Mouse (Mus musculus) small intestine, adult 2 months (tissue): ENCODE results near the gene Adamts12. TPM values are rescaled to one million over a fixed set of nuclear protein-coding genes. Genes with fewer than 3 reads are reported as not detected.

Source experiments
- H3K27ac ChIP-seq: fragments of 200-500 bp; 2 replicates; pipeline ENCODE4 v1.5.1; 2012; ENCODE audit warnings: low read depth, low read length, control low read depth, inconsistent platforms; ENCODE audit not compliant: insufficient read depth
- H3K27me3 ChIP-seq: fragments of 200-500 bp; 2 replicates; pipeline ENCODE4 v1.6.1; 2012; ENCODE audit warnings: mild to moderate bottlenecking, moderate library complexity, low read length, inconsistent platforms; ENCODE audit not compliant: control insufficient read depth, insufficient read depth
- H3K36me3 ChIP-seq: fragments of 200-500 bp; 2 replicates; pipeline ENCODE4 v1.6.1; 2012; ENCODE audit warnings: mild to moderate bottlenecking, low read length, control low read depth, inconsistent platforms; ENCODE audit not compliant: control insufficient read depth, insufficient read depth
- H3K4me1 ChIP-seq: fragments of 200-500 bp; 2 replicates; pipeline ENCODE4 v1.6.1; 2012; ENCODE audit warnings: low read length, inconsistent platforms, mixed read lengths; ENCODE audit not compliant: control insufficient read depth, insufficient read depth, insufficient read length
- H3K4me3 ChIP-seq: fragments of 200-500 bp; 2 replicates; pipeline ENCODE4 v1.5.1; 2012; ENCODE audit warnings: low read depth, mild to moderate bottlenecking, control low read depth, inconsistent platforms, low read length, moderate library complexity
- CTCF ChIP-seq: fragments of 200-500 bp; IDR thresholded peaks from 2 replicates; pipeline ENCODE4 v1.5.1; 2012; ENCODE audit warnings: low read depth, mild to moderate bottlenecking, control low read depth, inconsistent platforms, low read length, moderate library complexity, mixed read lengths; ENCODE audit not compliant: insufficient replicate concordance, insufficient read length; ENCODE audit errors: extremely low read depth
- POLR2A ChIP-seq: fragments of 200-500 bp; IDR thresholded peaks from 2 replicates; pipeline ENCODE4 v1.6.1; 2012; ENCODE audit warnings: low read depth, mild to moderate bottlenecking, control low read depth, inconsistent platforms, low read length, moderate library complexity
- WGBS: fragments of 180-500 bp; shearing (Covaris S2); methylation state at CpG from one replicate; pipeline ENCODE4 v1.1.7; 2018; 5-methylcytosine and 5-hydroxymethylcytosine counted together
- polyA plus RNA-seq: library from polyadenylated mRNA; depleted of rRNA; stranded (reverse); fragments of >200 nt; gene quantifications from 2 replicates; pipeline ENCODE4 v1.2.3, GENCODE M21; 2012

The Adamts12 gene
- polyA plus RNA-seq, 1 experiment = 0.28 TPM

- Histone ChIP-seq H3K4me1 (no peaks in the 10 kb centered on the region), H3K27me3 (no peaks in the 10 kb centered on the region), H3K36me3 (no peaks in the 10 kb centered on the region), H3K27ac (no peak overlapping the region), H3K4me3 (no peak overlapping the region)
- 71% methylated on average over 2 of the region's 2 CpGs for WGBS
- TF ChIP-seq CTCF (no peak), POLR2A (no peak)
These were observed 176.7 kb downstream of the Adamts12 start for GRCm38 (mm10) chr15:11241288-11241687.

- no peak overlapping the region for H3K4me3 ChIP-seq
- H3K27me3 ChIP-seq = no peaks in the 10 kb centered on the region
- TF ChIP-seq POLR2A = no peak
- TF ChIP-seq CTCF = no peak
- 71% methylated on average over 1 of the region's 1 CpGs for WGBS
- no peaks in the 10 kb centered on the region for H3K36me3 ChIP-seq
- H3K4me1 ChIP-seq = no peaks in the 10 kb centered on the region
- no peak overlapping the region for H3K27ac ChIP-seq
These were observed 181.8 kb downstream of the Adamts12 start for GRCm38 (mm10) chr15:11246402-11246801.

- H3K4me1 ChIP-seq = peaks cover 5% of the 10 kb centered on the region; the same call in 1 of the 2 replicates
- H3K36me3 ChIP-seq = no peaks in the 10 kb centered on the region
- no peaks in the 10 kb centered on the region for H3K27me3 ChIP-seq
- WGBS = 33% methylated on average over 6 of the region's 6 CpGs
- TF ChIP-seq POLR2A (no peak), CTCF (no peak)
- no peak overlapping the region for H3K4me3 ChIP-seq
- no peak overlapping the region for H3K27ac ChIP-seq
These were observed 214.9 kb downstream of the Adamts12 start for GRCm38 (mm10) chr15:11279273-11280080.

- H3K4me1 ChIP-seq = peaks cover 5% of the 10 kb centered on the region; the same call in 1 of the 2 replicates
- WGBS = 58% methylated on average over 6 of the region's 6 CpGs
- H3K4me3 ChIP-seq = no peak overlapping the region
- no peaks in the 10 kb centered on the region for H3K27me3 ChIP-seq
- H3K36me3 ChIP-seq = no peaks in the 10 kb centered on the region
- no peak for TF ChIP-seq CTCF
- no peak for TF ChIP-seq POLR2A
- H3K27ac ChIP-seq = no peak overlapping the region
These were observed 216.2 kb downstream of the Adamts12 start for GRCm38 (mm10) chr15:11280689-11281264.

DNA sequence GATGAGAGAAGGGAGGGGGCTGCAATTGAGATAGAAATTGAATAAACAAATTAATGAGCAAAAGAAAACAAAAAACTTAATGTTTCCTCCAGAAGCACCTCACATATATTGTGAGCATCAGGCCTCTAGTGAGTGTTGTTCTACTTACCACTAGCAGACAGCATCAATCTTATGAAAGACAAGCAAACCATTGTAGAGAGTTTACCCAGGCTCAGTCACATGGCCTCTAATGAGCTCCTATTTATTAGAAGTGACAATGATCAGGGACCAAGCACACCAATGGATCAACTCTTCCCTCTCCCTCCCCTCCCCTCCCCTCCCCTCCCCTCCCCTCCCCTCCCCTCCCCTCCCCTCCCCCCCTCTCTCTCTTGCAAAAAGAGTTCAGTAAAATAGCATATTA, 218.6 kb downstream of the Adamts12 start:
- TF ChIP-seq POLR2A = no peak
- no peak for TF ChIP-seq CTCF
- H3K27ac ChIP-seq = no peak overlapping the region
- H3K27me3 ChIP-seq = no peaks in the 10 kb centered on the region
- H3K4me1 ChIP-seq = peaks cover 5% of the 10 kb centered on the region; the same call in 1 of the 2 replicates
- H3K4me3 ChIP-seq = no peak overlapping the region
- H3K36me3 ChIP-seq = no peaks in the 10 kb centered on the region

DNA sequence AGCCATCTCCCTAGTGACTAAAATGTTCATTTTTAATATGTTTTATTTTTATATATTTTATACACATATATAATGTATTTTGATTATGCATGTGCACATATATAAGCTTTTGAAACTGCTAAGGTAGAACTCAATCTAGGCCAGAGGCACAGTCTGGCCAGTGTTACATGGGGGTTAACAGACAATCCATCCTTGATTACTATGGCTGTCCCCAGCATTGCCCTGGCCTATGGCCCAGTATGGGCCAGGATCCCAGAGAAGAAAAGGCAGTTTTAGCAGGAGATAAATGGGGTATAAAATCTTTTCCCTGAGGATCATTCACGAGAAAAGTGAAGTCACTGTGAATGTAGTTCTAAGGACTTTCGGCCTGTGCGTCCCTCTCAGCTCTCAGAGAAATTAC, 223.2 kb downstream of the Adamts12 start:
- H3K36me3 ChIP-seq = no peaks in the 10 kb centered on the region
- WGBS = 88% methylated on average over 3 of the region's 3 CpGs

GRCm38 (mm10) chr15:11292246-11292645, 227.7 kb downstream of the Adamts12 start:
- no peak overlapping the region for H3K27ac ChIP-seq
- H3K4me3 ChIP-seq = no peak overlapping the region
- TF ChIP-seq POLR2A (no peak), CTCF (no peak)
- H3K27me3 ChIP-seq = no peaks in the 10 kb centered on the region; the same call in 1 of the 2 replicates
- no peaks in the 10 kb centered on the region for H3K4me1 ChIP-seq
- no peaks in the 10 kb centered on the region for H3K36me3 ChIP-seq
- 83% methylated on average over 5 of the region's 5 CpGs for WGBS

More for the DNA sequence above, 223.2 kb downstream of the Adamts12 start:
- H3K4me1 ChIP-seq = no peaks in the 10 kb centered on the region
- no peaks in the 10 kb centered on the region; the same call in 1 of the 2 replicates for H3K27me3 ChIP-seq
- TF ChIP-seq POLR2A (no peak), CTCF (no peak)
- no peak overlapping the region for H3K4me3 ChIP-seq
- no peak overlapping the region for H3K27ac ChIP-seq
